Mouse (Mus musculus) adrenal gland, adult 18-20 months (tissue): ENCODE results near the gene Timm10b. TPM values are rescaled to one million over a fixed set of nuclear protein-coding genes. Genes with fewer than 3 reads are reported as not detected.
A peak's percentile ranks its signal among the peaks of the same experiment; 100 is the strongest.

ENCODE experiments used
- DNase-seq, 2 experiments: peaks; one replicate each; pipeline ENCODE4 v3.0.0; 2021 to 2022; ENCODE audit warnings: low spot score in 2 of 2
- total RNA-seq, 2 experiments: library from RNA; stranded (reverse); gene quantifications; 1 replicate in 1 of 2; 2 replicates in 1 of 2; pipeline ENCODE4 v1.2.3; 2021

Gene Timm10b
- total RNA-seq, 2 experiments from 2014 or later, result 83.2 to 98.0 TPM

DNA sequence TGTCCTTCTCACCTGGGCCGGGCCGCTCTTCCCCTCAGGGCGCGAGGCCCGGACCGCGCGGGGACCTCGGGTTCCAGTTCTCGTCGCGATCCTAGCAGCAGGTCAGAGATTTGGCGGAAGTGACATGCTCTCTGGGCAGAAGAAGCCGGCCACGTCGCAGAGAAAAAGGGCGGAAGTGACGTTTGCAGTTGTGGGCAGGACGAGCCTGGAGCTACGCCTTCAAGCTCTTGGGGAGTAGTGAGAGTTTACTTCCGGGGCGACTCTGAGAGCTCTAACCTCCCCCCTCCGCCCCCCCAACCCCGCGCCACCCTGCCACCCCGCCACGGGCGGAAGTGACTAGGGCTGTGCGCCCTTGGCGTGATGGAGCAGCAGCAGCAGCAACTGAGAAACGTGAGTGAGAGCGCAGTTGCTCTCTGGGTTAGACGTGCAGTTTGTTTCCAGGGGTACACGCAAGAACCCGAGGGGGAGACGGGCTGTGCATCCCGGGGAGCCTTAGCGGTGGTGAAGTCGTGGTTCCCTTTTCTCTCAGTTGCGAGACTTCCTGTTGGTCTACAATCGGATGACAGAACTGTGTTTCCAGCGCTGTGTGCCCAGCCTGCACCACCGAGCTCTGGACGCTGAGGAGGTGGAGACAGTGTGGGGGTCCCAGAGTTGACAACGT lies 507 bp downstream of the Timm10b start, which contains the start of the genes Arfip2 and Gm45799:
Gene Arfip2, minus strand, starts transcription at position 184 of the 661 bp plus-strand sequence.
Gene Gm45799, plus strand, starts transcription at position 320 of the 661 bp plus-strand sequence.
- peak; percentile 92 to 94 for DNase-seq

GRCm38 (mm10) chr7:105640894-105641255 lies 1.0 kb downstream of the Timm10b start:
- DNase-seq, result peak in 1 of 2 experiments; percentile 47

DNA sequence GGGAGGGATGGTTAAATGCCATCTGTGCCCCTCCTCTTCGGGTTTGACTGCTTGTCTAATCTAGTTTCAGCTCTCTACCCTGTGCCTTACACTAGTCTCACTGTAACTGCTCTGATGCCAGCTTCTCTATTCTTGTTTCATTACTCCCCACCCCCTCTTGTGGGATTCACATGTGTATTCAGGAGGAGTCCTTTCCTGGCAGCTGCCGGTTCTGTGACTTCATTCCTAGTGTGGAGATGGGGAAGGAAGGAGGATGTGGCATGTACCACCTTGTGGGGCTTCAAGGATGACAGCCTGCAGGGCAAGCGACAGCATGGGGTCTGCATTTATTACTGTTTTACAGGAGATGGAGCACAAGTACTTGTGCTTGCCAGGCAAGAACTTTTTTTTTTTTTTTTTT lies 2.1 kb downstream of the Timm10b start:
- no peak for DNase-seq

- DNase-seq, result peak; percentile 63 to 64
Observed at GRCm38 (mm10) chr7:105650639-105651435, 11.0 kb downstream of the Timm10b start, which contains the start of gene Dnhd1. Gene Dnhd1 (plus strand): TSS chr7:105650827.

GRCm38 (mm10) chr7:105685541-105686197 lies 45.8 kb downstream of the Timm10b start:
- no peak for DNase-seq

DNA sequence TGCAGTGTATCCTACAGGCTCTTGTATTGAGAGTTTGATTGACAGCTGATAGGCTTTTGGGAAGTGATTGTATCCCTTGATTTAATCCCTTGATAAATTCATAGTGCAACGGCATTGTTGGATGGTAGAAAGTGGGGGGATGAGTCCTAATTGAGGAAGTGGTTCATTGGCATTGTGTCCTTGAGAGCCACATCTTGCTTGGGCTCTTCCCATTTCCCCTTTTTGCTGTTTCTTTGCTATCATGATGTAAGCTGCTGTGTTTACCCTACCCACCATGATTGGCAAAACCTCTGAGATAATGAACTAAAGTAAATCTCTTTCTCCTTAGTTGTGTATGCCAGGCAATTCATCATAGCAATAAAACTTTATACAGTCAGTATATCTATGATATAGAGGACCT lies 51.0 kb downstream of the Timm10b start:
- DNase-seq, result no peak

Other genes starting within 250 kb of the Timm10b start
- 10 to 100 TPM; 25.6 to 26.9 TPM for gene Fam160a2, start 240.0 kb upstream of the Timm10b start, total RNA-seq
- gene Cnga4, start 235.5 kb upstream of the Timm10b start, total RNA-seq, result not detected
- not detected for gene Cckbr, start 214.3 kb upstream of the Timm10b start, total RNA-seq
- gene Cavin3, start 157.8 kb upstream of the Timm10b start, total RNA-seq, result 10 to 100 TPM; 53.5 to 63.7 TPM
- 10 to 100 TPM; 50.3 to 54.5 TPM for gene Smpd1, start 85.7 kb upstream of the Timm10b start, total RNA-seq
- 10 to 100 TPM; 14.3 to 15.7 TPM for gene Apbb1, start 58.4 kb upstream of the Timm10b start, total RNA-seq
- gene Hpx, start 39.9 kb upstream of the Timm10b start, total RNA-seq, result under 1 TPM; 0.38 to 0.66 TPM
- 10 to 100 TPM; 25.0 to 31.6 TPM for gene Trim3, start 6.5 kb upstream of the Timm10b start, total RNA-seq
- 10 to 100 TPM; 54.7 to 57.4 TPM for gene Arfip2, start 360 bp downstream of the Timm10b start, total RNA-seq
- gene Gm45799, start 496 bp downstream of the Timm10b start, total RNA-seq, result 1 to 10 TPM; 5.1 to 7.2 TPM
- 1 to 10 TPM; 2.3 to 2.9 TPM for gene Dnhd1, start 10.8 kb downstream of the Timm10b start, total RNA-seq
- 100 to 1,000 TPM; 121 to 142 TPM for gene Ilk, start 96.5 kb downstream of the Timm10b start, total RNA-seq
- gene Rrp8, start 97.3 kb downstream of the Timm10b start, total RNA-seq, result 10 to 100 TPM; 21.5 to 25.0 TPM
- gene Taf10, start 104.3 kb downstream of the Timm10b start, total RNA-seq, result 100 to 1,000 TPM; 206 to 214 TPM
- 100 to 1,000 TPM in 1 of 2 experiments, 10 to 100 TPM in 1; 91.0 to 112 TPM for gene Tpp1, start 112.2 kb downstream of the Timm10b start, total RNA-seq
- 1 to 10 TPM; 4.5 to 4.6 TPM for gene Dchs1, start 147.6 kb downstream of the Timm10b start, total RNA-seq
- 100 to 1,000 TPM; 155 to 199 TPM for gene Mrpl17, start 171.0 kb downstream of the Timm10b start, total RNA-seq